Mouse (Mus musculus): ENCODE results near the gene Olfr56. TPM values are rescaled to one million over a fixed set of nuclear protein-coding genes. Genes with fewer than 3 reads are reported as not detected.
"Not testable (repeated sequence)": the region's sequence is repeated elsewhere in the genome, so short reads cannot be mapped to it uniquely, and the experiment has no call there.

The Olfr56 gene
- polyA plus RNA-seq, 1 experiment from 2014 or later, result not detected

GRCm38 (mm10) chr11:49012074-49012473 lies 33.4 kb downstream of the Olfr56 start:
- ATAC-seq (replicated peaks; ENCODE audit: low FRiP score); H3K27me3 ChIP-seq (ENCODE audit: control insufficient read depth, insufficient read depth, low read length); H3K36me3 ChIP-seq (ENCODE audit: control insufficient read depth, insufficient read depth, low read length); DNase-seq (ENCODE audit: low spot score); H3K9ac ChIP-seq (ENCODE audit: low read length); H3K9me3 ChIP-seq (ENCODE audit: control insufficient read depth, low read length); H3K4me3 ChIP-seq (ENCODE audit: low read depth, low read length); H3K4me2 ChIP-seq (ENCODE audit: low read depth, low read length, severe bottlenecking); H3K27ac ChIP-seq (ENCODE audit: low read depth, low read length); H3K4me1 ChIP-seq (replicated peaks; ENCODE audit: control insufficient read depth, insufficient read depth, low read length): not testable (repeated sequence)

GRCm38 (mm10) chr11:49050064-49050463 lies 71.4 kb downstream of the Olfr56 start:
- H3K4me1 ChIP-seq (replicated peaks; ENCODE audit: control insufficient read depth, insufficient read depth, low read length); DNase-seq (ENCODE audit: low spot score); H3K9me3 ChIP-seq (ENCODE audit: control insufficient read depth, low read length); H3K4me3 ChIP-seq (ENCODE audit: low read depth, low read length); ATAC-seq (replicated peaks; ENCODE audit: low FRiP score); H3K4me2 ChIP-seq (ENCODE audit: low read depth, low read length, severe bottlenecking); H3K27ac ChIP-seq (ENCODE audit: low read depth, low read length); H3K27me3 ChIP-seq (ENCODE audit: control insufficient read depth, insufficient read depth, low read length); H3K36me3 ChIP-seq (ENCODE audit: control insufficient read depth, insufficient read depth, low read length); H3K9ac ChIP-seq (ENCODE audit: low read length): not testable (repeated sequence)

GRCm38 (mm10) chr11:49051093-49051891 lies 72.6 kb downstream of the Olfr56 start, which contains the start of gene 9930111J21Rik2:
TSS of gene 9930111J21Rik2 (minus strand) at chr11:49051242.
- H3K4me3 ChIP-seq (ENCODE audit: low read depth, low read length); H3K9me3 ChIP-seq (ENCODE audit: control insufficient read depth, low read length); H3K36me3 ChIP-seq (ENCODE audit: control insufficient read depth, insufficient read depth, low read length); ATAC-seq (replicated peaks; ENCODE audit: low FRiP score); H3K4me2 ChIP-seq (ENCODE audit: low read depth, low read length, severe bottlenecking); H3K27ac ChIP-seq (ENCODE audit: low read depth, low read length); H3K4me1 ChIP-seq (replicated peaks; ENCODE audit: control insufficient read depth, insufficient read depth, low read length); DNase-seq (ENCODE audit: low spot score); H3K27me3 ChIP-seq (ENCODE audit: control insufficient read depth, insufficient read depth, low read length); H3K9ac ChIP-seq (ENCODE audit: low read length): not testable (repeated sequence)
- 86% methylated on average over 1 of the region's 6 CpGs for WGBS

DNA sequence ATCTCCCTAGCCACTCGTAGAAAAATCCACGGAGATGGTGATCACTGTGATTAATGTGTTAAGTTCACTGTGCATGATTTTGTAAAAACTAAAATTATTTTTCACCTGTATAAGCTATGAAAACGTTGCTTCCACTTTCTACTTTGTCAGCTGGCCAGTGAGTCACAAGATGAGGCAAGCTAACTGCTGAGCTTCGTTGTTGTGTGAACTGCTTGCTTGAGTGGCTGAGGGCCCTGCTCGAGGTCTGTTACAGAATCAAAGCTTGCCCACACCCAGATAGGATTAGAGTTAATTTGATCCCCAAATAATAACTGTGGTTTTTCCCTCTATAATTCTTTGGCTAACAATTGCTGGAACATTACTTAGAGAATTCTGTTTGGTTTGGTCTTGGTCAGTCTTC lies 73.2 kb downstream of the Olfr56 start:
- not testable (repeated sequence) for H3K9ac ChIP-seq (ENCODE audit: low read length); H3K4me1 ChIP-seq (replicated peaks; ENCODE audit: control insufficient read depth, insufficient read depth, low read length); H3K27ac ChIP-seq (ENCODE audit: low read depth, low read length); H3K36me3 ChIP-seq (ENCODE audit: control insufficient read depth, insufficient read depth, low read length); H3K9me3 ChIP-seq (ENCODE audit: control insufficient read depth, low read length); H3K4me2 ChIP-seq (ENCODE audit: low read depth, low read length, severe bottlenecking); ATAC-seq (replicated peaks; ENCODE audit: low FRiP score); DNase-seq (ENCODE audit: low spot score); H3K4me3 ChIP-seq (ENCODE audit: low read depth, low read length); H3K27me3 ChIP-seq (ENCODE audit: control insufficient read depth, insufficient read depth, low read length)
- WGBS, result no CpG with 5 or more reads among the region's 5 CpGs

GRCm38 (mm10) chr11:49060061-49060460 lies 81.4 kb downstream of the Olfr56 start:
- H3K9me3 ChIP-seq (ENCODE audit: control insufficient read depth, low read length); H3K27me3 ChIP-seq (ENCODE audit: control insufficient read depth, insufficient read depth, low read length); DNase-seq (ENCODE audit: low spot score); H3K36me3 ChIP-seq (ENCODE audit: control insufficient read depth, insufficient read depth, low read length); H3K9ac ChIP-seq (ENCODE audit: low read length); H3K4me1 ChIP-seq (replicated peaks; ENCODE audit: control insufficient read depth, insufficient read depth, low read length); H3K4me3 ChIP-seq (ENCODE audit: low read depth, low read length); ATAC-seq (replicated peaks; ENCODE audit: low FRiP score); H3K4me2 ChIP-seq (ENCODE audit: low read depth, low read length, severe bottlenecking); H3K27ac ChIP-seq (ENCODE audit: low read depth, low read length): not testable (repeated sequence)
- 51% methylated on average over 2 of the region's 3 CpGs for WGBS

GRCm38 (mm10) chr11:49061865-49062264 lies 83.2 kb downstream of the Olfr56 start:
- ATAC-seq (replicated peaks; ENCODE audit: low FRiP score); H3K36me3 ChIP-seq (ENCODE audit: control insufficient read depth, insufficient read depth, low read length); H3K4me2 ChIP-seq (ENCODE audit: low read depth, low read length, severe bottlenecking); H3K9ac ChIP-seq (ENCODE audit: low read length); H3K9me3 ChIP-seq (ENCODE audit: control insufficient read depth, low read length); H3K27ac ChIP-seq (ENCODE audit: low read depth, low read length); H3K4me3 ChIP-seq (ENCODE audit: low read depth, low read length); H3K27me3 ChIP-seq (ENCODE audit: control insufficient read depth, insufficient read depth, low read length); DNase-seq (ENCODE audit: low spot score); H3K4me1 ChIP-seq (replicated peaks; ENCODE audit: control insufficient read depth, insufficient read depth, low read length): not testable (repeated sequence)
- 78% methylated on average over 2 of the region's 2 CpGs for WGBS

DNA sequence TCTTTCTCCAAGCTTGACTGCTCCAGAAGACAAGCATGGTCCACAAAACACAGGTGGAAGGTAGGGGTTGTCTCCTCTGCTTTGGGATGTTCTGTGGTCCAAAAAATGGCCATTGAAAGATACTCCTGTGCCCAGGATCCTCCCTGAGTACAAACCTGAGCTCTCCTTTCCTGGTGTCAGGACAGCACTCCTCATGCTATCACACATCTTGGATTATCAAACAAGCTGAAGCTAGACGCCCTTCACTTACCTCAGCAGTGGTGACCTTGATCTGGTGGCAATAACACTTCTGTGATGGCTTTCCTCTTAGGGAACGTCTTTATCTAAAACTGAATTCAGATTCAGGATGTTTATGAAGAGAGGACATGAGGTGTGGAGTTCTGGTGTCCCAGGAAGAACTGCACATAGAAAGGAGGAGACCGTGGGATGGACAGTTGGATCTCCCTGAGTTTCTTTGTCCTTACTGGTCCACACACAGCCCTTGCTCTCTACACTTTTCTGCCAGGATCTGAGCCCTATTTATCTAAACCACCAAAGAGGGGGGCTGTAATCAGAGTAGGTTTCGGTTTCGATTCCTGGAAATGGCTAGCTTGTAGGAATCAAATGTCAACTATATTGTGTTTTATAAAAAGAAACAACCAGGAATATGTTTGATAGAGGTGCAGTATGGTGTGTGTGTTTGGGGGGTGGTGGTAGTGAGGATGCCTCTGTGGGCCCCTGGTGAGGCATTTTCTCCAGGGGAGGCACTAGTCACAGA lies 85.2 kb downstream of the Olfr56 start, which contains the start of gene Tgtp2:
TSS of gene Tgtp2 (minus strand) at position 494 of the 757 bp plus-strand sequence.
- not testable (repeated sequence) for H3K27ac ChIP-seq (ENCODE audit: low read depth, low read length); DNase-seq (ENCODE audit: low spot score)
- WGBS, result 85% methylated on average over 5 of the region's 5 CpGs

DNA sequence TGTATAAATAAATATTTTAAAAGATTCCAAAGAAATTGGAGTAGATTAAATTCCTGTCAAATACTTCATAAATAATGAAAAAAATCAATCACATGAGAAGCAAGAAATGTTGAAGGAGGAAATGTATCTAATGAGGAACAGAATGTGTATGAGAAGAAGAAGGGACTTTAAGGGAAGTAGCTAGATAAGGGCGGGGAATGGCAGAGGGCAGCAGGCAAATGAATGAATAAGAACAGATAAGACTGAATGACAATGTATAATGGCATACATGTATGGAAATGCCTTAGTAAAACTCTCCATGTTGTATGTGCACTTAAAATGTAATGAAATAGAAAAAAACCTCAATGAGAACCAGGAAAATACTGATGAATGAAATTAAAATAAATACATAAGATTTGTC lies 89.7 kb downstream of the Olfr56 start:
- no peaks in the 10 kb centered on the region for H3K36me3 ChIP-seq (ENCODE audit: control insufficient read depth, insufficient read depth, low read length)

More for the DNA sequence above, 85.2 kb downstream of the Olfr56 start, which contains the start of gene Tgtp2:
- H3K27me3 ChIP-seq (ENCODE audit: control insufficient read depth, insufficient read depth, low read length); H3K9ac ChIP-seq (ENCODE audit: low read length); H3K36me3 ChIP-seq (ENCODE audit: control insufficient read depth, insufficient read depth, low read length); H3K9me3 ChIP-seq (ENCODE audit: control insufficient read depth, low read length); H3K4me1 ChIP-seq (replicated peaks; ENCODE audit: control insufficient read depth, insufficient read depth, low read length); H3K4me2 ChIP-seq (ENCODE audit: low read depth, low read length, severe bottlenecking); ATAC-seq (replicated peaks; ENCODE audit: low FRiP score); H3K4me3 ChIP-seq (ENCODE audit: low read depth, low read length): not testable (repeated sequence)

More for the DNA sequence above, 89.7 kb downstream of the Olfr56 start:
- DNase-seq (ENCODE audit: low spot score) (no peak), ATAC-seq (replicated peaks; ENCODE audit: low FRiP score) (no peak)
- no peaks in the 10 kb centered on the region for H3K9me3 ChIP-seq (ENCODE audit: control insufficient read depth, low read length)
- no peak overlapping the region for H3K4me2 ChIP-seq (ENCODE audit: low read depth, low read length, severe bottlenecking)
- no peak overlapping the region for H3K9ac ChIP-seq (ENCODE audit: low read length)
- H3K27me3 ChIP-seq (ENCODE audit: control insufficient read depth, insufficient read depth, low read length), result no peaks in the 10 kb centered on the region
- WGBS, result 91% methylated on average over 1 of the region's 1 CpGs
- H3K4me1 ChIP-seq (replicated peaks; ENCODE audit: control insufficient read depth, insufficient read depth, low read length), result no peaks in the 10 kb centered on the region
- H3K4me3 ChIP-seq (ENCODE audit: low read depth, low read length), result no peak overlapping the region
- no peak overlapping the region for H3K27ac ChIP-seq (ENCODE audit: low read depth, low read length)

Data from forebrain, embryonic 11.5 days (tissue).